Mouse (Mus musculus) forebrain, embryonic 16.5 days (tissue): ENCODE data around the gene Nr1h3. TPM values are rescaled to one million over a fixed set of nuclear protein-coding genes. Genes with fewer than 3 reads are reported as not detected.

ENCODE experiments used
- ATAC-seq: fragments of 200-750 bp; cut with Nextera tagmentation; 2 replicates; pipeline ENCODE4 v1.8.0; 2017; ENCODE audit warnings: mild to moderate bottlenecking, moderate library complexity
- H3K27ac ChIP-seq: fragments of 300-500 bp; sonication (generic); 2 replicates; pipeline ENCODE4 v1.5.1; 2014; ENCODE audit warnings: low read length, control low read depth
- H3K27me3 ChIP-seq: fragments of 300-500 bp; sonication (generic); replicated peaks from 2 replicates; pipeline ENCODE4 v1.6.1; 2014; ENCODE audit warnings: low read length; ENCODE audit not compliant: control insufficient read depth, insufficient read depth
- H3K36me3 ChIP-seq: fragments of 300-500 bp; sonication (generic); 2 replicates; pipeline ENCODE4 v1.6.1; 2014; ENCODE audit not compliant: control insufficient read depth, insufficient read depth
- H3K4me1 ChIP-seq: fragments of 300-500 bp; sonication (generic); replicated peaks from 2 replicates; pipeline ENCODE4 v1.6.1; 2014; ENCODE audit warnings: low read length; ENCODE audit not compliant: control insufficient read depth, insufficient read depth
- H3K4me2 ChIP-seq: fragments of 300-500 bp; sonication (generic); 2 replicates; pipeline ENCODE4 v1.6.1; 2014; ENCODE audit warnings: mild to moderate bottlenecking, low read length, control low read depth
- H3K4me3 ChIP-seq: fragments of 300-500 bp; sonication (generic); replicated peaks from 2 replicates; pipeline ENCODE4 v1.5.1; 2014; ENCODE audit warnings: mild to moderate bottlenecking, low read length, control low read depth
- H3K9ac ChIP-seq: fragments of 300-500 bp; sonication (generic); replicated peaks from 2 replicates; pipeline ENCODE4 v1.6.1; 2014; ENCODE audit warnings: low read depth, low read length, control low read depth
- H3K9me3 ChIP-seq: fragments of 300-500 bp; sonication (generic); 2 replicates; pipeline ENCODE4 v1.6.1; 2016; ENCODE audit warnings: low read length; ENCODE audit not compliant: control insufficient read depth
- WGBS: fragments of 180-500 bp; shearing (Covaris S2); extraction: QIAGEN DNeasy Blood & Tissue Kit; methylation state at CpG from one replicate; pipeline ENCODE4 v1.1.7; 2014; 5-methylcytosine and 5-hydroxymethylcytosine counted together
- polyA plus RNA-seq: library from polyadenylated mRNA; unstranded; fragments of >200 nt; fragmentation: Nextera tagmentation; extraction: Ambion mirVana; gene quantifications from 2 replicates; pipeline ENCODE4 v1.2.1, GENCODE M21; 2015

Nr1h3 gene
- polyA plus RNA-seq, 1 experiment from 2014 or later, result 2.6 TPM

DNA sequence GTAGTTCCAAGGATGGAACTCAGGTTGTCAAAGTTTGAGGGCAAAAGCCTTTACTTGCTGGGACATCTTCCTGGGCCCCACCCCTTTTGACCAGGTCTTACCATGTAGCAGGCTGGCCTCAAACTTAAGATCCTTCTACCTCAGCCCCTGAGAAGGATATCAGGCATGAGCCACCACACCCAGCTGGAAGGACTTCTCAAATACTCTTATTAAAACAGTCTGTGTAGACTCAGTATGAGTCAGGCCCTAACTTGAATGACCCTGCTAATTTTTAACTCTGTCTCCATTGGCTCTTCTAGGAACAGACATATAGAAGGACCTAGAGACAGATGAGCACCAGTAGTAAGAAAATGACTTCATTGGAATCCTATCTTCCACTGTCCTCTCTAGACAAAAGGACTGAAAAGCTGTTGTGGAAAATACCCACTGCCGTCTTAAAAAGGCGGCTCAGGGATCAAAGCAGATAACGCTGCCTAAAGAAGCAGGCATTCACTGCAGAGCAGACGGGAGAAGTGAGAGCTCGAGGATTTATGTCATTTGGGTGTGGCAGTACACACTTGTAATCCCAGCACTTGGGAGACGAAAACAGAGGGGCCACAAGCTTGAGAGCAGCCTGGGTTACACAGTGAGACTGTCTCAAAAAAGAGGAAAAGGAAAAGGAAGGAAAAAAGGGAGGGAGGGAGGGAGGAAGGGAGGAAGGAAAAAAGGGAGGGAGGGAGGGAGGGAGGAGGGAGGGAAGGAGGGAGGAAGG lies 45.5 kb downstream of the Nr1h3 start:
- Histone ChIP-seq H3K27ac (no peak overlapping the region), H3K4me1 (no peaks in the 10 kb centered on the region), H3K27me3 (no peaks in the 10 kb centered on the region), H3K36me3 (peaks cover 49% of the 10 kb centered on the region), H3K4me2 (no peak overlapping the region), H3K4me3 (no peak overlapping the region), H3K9ac (no peak overlapping the region), H3K9me3 (no peaks in the 10 kb centered on the region)
- ATAC-seq, result no peak
- 34% methylated on average over 6 of the region's 6 CpGs for WGBS

DNA sequence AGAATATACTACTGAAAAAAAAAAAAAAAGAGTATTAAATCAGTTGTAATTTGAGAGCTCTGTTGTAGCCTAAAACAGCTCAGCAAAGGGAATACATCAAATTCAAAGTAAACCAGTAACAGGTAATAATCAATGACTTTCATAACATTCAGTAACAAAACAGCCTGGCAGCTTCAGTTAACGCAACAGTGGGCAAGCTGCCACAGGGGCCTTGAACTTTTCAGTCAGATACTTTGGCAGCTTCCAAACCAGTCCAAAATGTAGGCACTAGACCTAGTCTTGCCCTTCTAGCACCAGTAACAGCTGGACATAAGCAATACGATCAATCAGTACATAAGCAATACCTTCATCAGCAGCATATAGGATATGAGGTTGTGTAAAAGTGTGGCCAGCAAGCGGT lies 48.5 kb downstream of the Nr1h3 start:
- H3K36me3 ChIP-seq, result peaks cover 50% of the 10 kb centered on the region
- H3K9ac ChIP-seq, result no peak overlapping the region
- H3K4me3 ChIP-seq, result no peak overlapping the region
- no peaks in the 10 kb centered on the region for H3K9me3 ChIP-seq
- no peak for ATAC-seq
- H3K4me1 ChIP-seq, result no peaks in the 10 kb centered on the region
- H3K4me2 ChIP-seq, result no peak overlapping the region
- 91% methylated on average over 3 of the region's 3 CpGs for WGBS
- no peak overlapping the region for H3K27ac ChIP-seq
- no peaks in the 10 kb centered on the region for H3K27me3 ChIP-seq

DNA sequence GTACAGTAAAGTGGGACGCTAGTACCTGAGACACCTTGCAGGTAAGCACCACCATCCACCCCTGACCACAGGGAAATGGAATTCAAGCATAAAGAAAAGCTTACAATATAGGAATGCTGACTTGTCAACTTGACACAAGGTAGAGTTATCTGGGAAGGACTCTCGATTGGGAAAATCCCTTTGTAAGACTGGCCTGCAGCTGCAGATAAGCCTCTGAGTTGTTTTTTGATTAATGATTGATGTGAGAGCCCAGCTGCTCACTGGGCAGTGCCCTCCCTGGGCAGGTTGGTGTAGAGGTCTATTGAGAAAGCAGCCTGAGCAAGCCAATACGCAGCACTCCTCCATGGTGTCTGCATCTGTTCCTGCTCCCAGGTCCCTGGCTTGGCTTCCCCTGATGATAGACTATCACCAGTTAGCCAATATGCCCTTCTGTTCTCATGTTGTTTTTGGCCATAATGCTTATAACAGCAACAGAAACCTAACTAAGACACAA lies 49.7 kb downstream of the Nr1h3 start:
- H3K27me3 ChIP-seq, result no peaks in the 10 kb centered on the region
- H3K4me3 ChIP-seq, result no peak overlapping the region
- no peaks in the 10 kb centered on the region for H3K9me3 ChIP-seq
- ATAC-seq, result no peak
- 93% methylated on average over 3 of the region's 3 CpGs for WGBS
- H3K36me3 ChIP-seq, result peaks cover 46% of the 10 kb centered on the region
- no peak overlapping the region for H3K4me2 ChIP-seq
- H3K4me1 ChIP-seq, result no peaks in the 10 kb centered on the region
- H3K27ac ChIP-seq, result no peak overlapping the region
- H3K9ac ChIP-seq, result no peak overlapping the region

DNA sequence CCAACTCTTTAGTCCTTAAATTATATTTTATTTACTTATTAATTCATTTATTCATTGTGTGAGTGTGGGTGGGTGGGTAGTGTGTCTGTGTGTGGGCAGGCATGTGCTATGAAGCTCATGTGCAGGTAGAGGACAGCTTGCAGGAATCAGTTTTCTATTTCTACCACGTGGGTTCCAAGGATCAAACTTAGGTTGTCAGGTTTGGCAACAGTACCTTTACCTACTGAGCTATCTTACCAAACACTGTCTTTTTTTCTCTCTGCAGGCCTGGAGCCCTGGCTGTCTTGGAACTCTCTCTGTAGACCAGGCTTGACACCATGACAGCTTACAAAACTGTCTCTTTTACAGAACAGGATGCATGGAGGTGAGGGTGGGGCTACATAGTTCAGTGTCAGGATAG lies 51.3 kb downstream of the Nr1h3 start:
- no peak for ATAC-seq
- H3K27ac ChIP-seq, result no peak overlapping the region
- H3K27me3 ChIP-seq, result no peaks in the 10 kb centered on the region
- no peaks in the 10 kb centered on the region for H3K9me3 ChIP-seq
- H3K36me3 ChIP-seq, result peaks cover 41% of the 10 kb centered on the region
- no peak overlapping the region for H3K4me2 ChIP-seq
- H3K4me1 ChIP-seq, result no peaks in the 10 kb centered on the region
- 90% methylated on average over 1 of the region's 1 CpGs for WGBS
- H3K9ac ChIP-seq, result no peak overlapping the region
- no peak overlapping the region for H3K4me3 ChIP-seq

DNA sequence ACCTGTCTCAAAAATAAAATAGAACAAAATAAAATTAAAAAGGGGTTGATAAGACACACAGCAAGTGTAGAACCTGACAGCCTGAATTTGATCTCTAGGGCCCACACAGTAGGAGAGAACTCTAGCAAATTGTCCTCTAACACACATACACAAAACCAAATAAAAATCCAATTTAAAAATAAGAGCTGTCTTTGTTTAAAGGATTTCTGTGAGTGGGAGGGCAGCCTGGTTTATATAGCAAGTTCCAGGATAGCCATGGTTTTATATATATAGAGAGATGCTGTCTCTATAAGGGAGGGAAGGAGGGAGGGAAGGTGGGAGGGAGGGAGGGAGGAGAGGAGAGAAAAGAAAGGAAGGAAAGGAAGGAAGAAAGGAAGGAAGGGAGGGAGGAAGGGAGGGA lies 54.5 kb downstream of the Nr1h3 start:
- Histone ChIP-seq H3K4me2 (no peak overlapping the region), H3K27ac (no peak overlapping the region), H3K36me3 (peaks cover 30% of the 10 kb centered on the region), H3K4me1 (no peaks in the 10 kb centered on the region), H3K27me3 (no peaks in the 10 kb centered on the region), H3K4me3 (no peak overlapping the region), H3K9me3 (no peaks in the 10 kb centered on the region), H3K9ac (no peak overlapping the region)
- ATAC-seq, result no peak

DNA sequence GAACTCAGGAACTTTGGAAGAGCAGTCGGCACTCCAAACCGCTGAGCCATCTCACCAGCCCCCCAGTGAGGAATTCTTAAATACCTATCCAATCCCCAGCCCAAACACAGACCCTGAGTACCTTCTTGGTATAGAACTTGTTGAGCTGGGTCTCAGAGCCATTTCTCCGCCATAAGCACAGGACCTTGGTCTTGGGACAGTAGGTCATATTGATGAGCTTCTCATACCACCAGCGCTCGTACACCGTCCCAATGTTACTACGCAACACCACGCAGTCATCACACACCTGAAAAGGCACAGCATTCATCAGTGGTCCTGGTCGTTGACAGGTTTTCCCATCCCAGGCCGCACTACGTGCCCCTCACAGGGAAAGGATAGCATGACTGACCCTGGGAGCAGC lies 59.2 kb downstream of the Nr1h3 start:
- 99% methylated on average over 11 of the region's 11 CpGs for WGBS
- Histone ChIP-seq H3K9ac (no peak overlapping the region), H3K4me3 (no peak overlapping the region), H3K36me3 (peaks cover 13% of the 10 kb centered on the region), H3K27me3 (no peaks in the 10 kb centered on the region), H3K4me1 (no peaks in the 10 kb centered on the region), H3K9me3 (no peaks in the 10 kb centered on the region), H3K27ac (no peak overlapping the region), H3K4me2 (no peak overlapping the region)
- no peak for ATAC-seq

DNA sequence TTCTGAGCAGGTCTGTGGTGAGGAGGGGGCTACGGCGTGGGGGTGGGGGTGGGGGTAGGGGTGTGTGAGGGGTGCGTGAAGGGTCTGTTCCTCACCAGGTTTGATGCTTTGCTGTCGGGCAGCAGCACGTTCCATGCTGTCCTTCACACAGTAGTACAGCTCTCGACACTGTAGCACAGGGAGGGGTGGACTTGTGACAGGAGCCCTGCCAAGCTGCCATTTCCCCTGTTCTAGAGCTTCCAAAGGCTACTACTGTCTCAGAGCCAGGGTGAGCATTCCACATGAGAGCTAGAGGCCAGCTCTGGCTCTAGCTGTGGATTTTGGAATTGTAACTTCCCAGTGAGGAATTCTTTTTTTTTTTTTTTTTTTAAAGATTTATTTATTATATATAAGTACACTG lies 59.7 kb downstream of the Nr1h3 start:
- no peak overlapping the region for H3K27ac ChIP-seq
- H3K4me2 ChIP-seq, result no peak overlapping the region
- H3K36me3 ChIP-seq, result peaks cover 13% of the 10 kb centered on the region
- H3K4me3 ChIP-seq, result no peak overlapping the region
- no peaks in the 10 kb centered on the region for H3K9me3 ChIP-seq
- H3K9ac ChIP-seq, result no peak overlapping the region
- no peaks in the 10 kb centered on the region for H3K4me1 ChIP-seq
- no peaks in the 10 kb centered on the region for H3K27me3 ChIP-seq
- WGBS, result 89% methylated on average over 6 of the region's 6 CpGs
- no peak for ATAC-seq

DNA sequence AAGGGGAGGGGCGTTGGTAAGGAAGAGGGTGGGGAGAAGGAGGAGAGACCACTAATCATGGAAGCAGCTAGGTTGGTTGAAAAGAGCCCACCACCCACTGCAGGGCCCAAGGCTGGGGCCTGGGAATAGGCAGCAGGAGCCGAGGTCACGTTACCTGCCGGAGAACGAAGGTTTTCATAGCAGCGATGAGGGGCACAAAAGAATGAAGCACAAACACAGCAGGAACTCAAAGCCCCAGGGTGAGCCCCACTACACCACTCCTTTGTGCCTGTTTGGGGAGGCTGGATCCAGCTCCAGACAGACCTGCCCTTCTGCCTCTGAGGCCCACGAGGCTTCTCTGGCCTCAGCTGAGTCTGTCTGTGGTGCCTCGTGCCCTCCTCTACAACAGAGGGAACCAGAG lies 62.9 kb downstream of the Nr1h3 start:
- H3K27ac ChIP-seq, result no peak overlapping the region
- H3K36me3 ChIP-seq, result peaks cover 9% of the 10 kb centered on the region
- no peak overlapping the region for H3K4me2 ChIP-seq
- 70% methylated on average over 8 of the region's 8 CpGs for WGBS
- no peaks in the 10 kb centered on the region for H3K4me1 ChIP-seq
- no peak for ATAC-seq
- no peaks in the 10 kb centered on the region for H3K9me3 ChIP-seq
- no peak overlapping the region for H3K4me3 ChIP-seq
- no peak overlapping the region for H3K9ac ChIP-seq
- no peaks in the 10 kb centered on the region for H3K27me3 ChIP-seq

DNA sequence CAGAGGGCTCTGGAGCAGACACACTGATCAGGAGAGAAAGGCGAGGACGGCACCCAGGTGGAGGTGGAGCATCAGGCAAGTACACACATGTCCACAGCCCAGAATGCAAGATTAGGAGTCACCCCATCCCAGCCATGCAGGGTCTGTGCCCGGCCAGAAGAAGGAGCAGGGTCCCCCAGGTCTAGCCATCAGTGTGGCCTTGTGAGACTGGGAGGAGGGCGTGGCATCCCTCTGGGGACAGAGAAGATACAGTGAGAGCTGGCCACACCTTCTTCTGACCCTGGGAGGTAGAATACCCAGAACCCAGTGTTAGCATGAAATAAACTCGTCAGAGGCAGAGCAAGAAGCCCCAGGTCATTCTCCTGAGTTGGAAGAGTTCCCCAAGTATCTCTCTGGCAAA lies 63.3 kb downstream of the Nr1h3 start:
- H3K36me3 ChIP-seq, result peaks cover 6% of the 10 kb centered on the region
- no peaks in the 10 kb centered on the region for H3K27me3 ChIP-seq
- no peak overlapping the region for H3K4me3 ChIP-seq
- H3K9ac ChIP-seq, result no peak overlapping the region
- H3K4me1 ChIP-seq, result no peaks in the 10 kb centered on the region
- WGBS, result 81% methylated on average over 5 of the region's 5 CpGs
- no peak for ATAC-seq
- no peak overlapping the region for H3K4me2 ChIP-seq
- no peaks in the 10 kb centered on the region for H3K9me3 ChIP-seq
- no peak overlapping the region for H3K27ac ChIP-seq

DNA sequence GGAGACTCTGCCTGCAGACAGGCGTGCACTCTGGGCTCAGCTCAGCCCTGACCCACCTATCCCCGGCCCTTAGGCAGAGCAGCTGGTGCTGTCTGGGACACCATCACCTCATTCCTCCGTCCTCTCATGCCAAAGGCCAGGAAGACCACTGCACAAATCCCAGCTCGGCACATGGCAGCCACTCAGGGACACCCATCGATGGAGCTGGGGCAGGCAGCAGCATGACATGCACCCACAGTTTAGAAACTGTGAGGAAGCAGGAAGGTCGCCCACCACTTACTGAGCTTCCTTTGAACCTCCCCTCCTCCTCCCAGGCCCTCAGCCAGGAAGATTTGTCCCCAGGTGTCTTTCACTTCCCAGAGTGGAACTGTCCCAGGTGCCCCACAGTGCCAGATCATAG lies 65.2 kb downstream of the Nr1h3 start:
- H3K9ac ChIP-seq, result no peak overlapping the region
- no peaks in the 10 kb centered on the region for H3K9me3 ChIP-seq
- H3K4me1 ChIP-seq, result no peaks in the 10 kb centered on the region
- no peak overlapping the region for H3K4me3 ChIP-seq
- 92% methylated on average over 6 of the region's 6 CpGs for WGBS
- no peak for ATAC-seq
- no peak overlapping the region for H3K27ac ChIP-seq
- H3K4me2 ChIP-seq, result no peak overlapping the region
- peaks cover 2% of the 10 kb centered on the region for H3K36me3 ChIP-seq
- H3K27me3 ChIP-seq, result no peaks in the 10 kb centered on the region
